Mouse (Mus musculus): Measurements from ENCODE around the gene Wrap53. TPM values are rescaled to one million over a fixed set of nuclear protein-coding genes. Genes with fewer than 3 reads are reported as not detected.

The Wrap53 gene
- polyA plus RNA-seq, 1 experiment = 9.5 TPM

DNA sequence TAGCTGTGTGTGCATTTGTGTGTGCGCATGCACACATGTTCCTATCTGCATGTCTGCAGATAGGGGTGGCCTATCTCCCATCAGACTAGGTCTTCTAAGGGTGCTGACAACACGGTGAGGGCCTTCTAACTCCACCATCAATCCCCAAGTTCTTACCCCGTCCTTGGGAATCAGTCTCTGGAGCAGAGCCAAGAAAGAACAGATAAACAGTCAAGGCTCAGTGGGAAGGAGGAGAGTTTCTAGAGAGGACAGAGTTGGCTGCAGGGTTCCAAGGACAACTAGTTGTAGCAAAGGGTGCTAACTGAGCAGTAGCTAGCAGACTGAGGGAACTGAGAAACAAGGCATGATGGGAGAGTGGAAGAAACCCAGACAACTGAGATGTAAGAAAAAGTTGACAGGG, 21.7 kb upstream of the Wrap53 start:
- H3K27me3 ChIP-seq (ENCODE audit: control insufficient read depth, insufficient read depth, low read length) = no peaks in the 10 kb centered on the region
- H3K4me3 ChIP-seq (ENCODE audit: control insufficient read depth, low read depth, low read length) = no peak overlapping the region
- peaks cover 20% of the 10 kb centered on the region for H3K4me1 ChIP-seq (ENCODE audit: control insufficient read depth, insufficient read depth, low read length)
- peak overlapping the region; percentile 52 for H3K27ac ChIP-seq (ENCODE audit: control insufficient read depth, insufficient read depth, low read depth, low read length)
- no peaks in the 10 kb centered on the region for H3K36me3 ChIP-seq (ENCODE audit: control insufficient read depth, insufficient read depth, low read length)
- TF ChIP-seq POLR2A (IDR thresholded peaks at IDR 0.05; ENCODE audit: control insufficient read depth, low read depth, low read length) (no peak), CTCF (IDR thresholded peaks at IDR 0.05; ENCODE audit: control insufficient read depth, insufficient read depth, insufficient replicate concordance, low read depth, low read length) (no peak)

DNA sequence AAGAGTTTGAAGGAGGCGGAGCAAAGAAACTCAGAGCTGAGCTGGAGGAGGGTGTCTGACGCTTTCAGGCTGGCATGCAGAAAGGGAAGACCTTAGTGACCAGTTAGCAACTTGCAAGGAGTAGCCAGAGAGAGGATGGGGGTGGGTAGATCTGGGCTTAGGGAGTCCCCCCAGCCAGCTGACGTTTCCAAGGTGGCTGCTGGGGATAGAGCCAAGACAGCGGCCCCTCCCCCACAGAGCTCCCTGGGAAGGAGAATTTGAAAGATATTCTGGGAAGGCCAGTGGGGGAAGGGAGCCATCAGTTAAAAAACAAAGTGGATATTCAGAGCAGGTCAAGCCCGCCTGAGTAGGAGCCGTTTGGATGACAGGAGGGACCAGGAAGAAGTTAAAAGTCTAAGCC, 20.0 kb upstream of the Wrap53 start:
- no peak overlapping the region; the same call in 1 of the 2 replicates for H3K27ac ChIP-seq (ENCODE audit: control insufficient read depth, insufficient read depth, low read depth, low read length)
- peaks cover 12% of the 10 kb centered on the region for H3K4me1 ChIP-seq (ENCODE audit: control insufficient read depth, insufficient read depth, low read length)
- no peaks in the 10 kb centered on the region for H3K27me3 ChIP-seq (ENCODE audit: control insufficient read depth, insufficient read depth, low read length)
- no peak overlapping the region for H3K4me3 ChIP-seq (ENCODE audit: control insufficient read depth, low read depth, low read length)
- no peaks in the 10 kb centered on the region for H3K36me3 ChIP-seq (ENCODE audit: control insufficient read depth, insufficient read depth, low read length)
- TF ChIP-seq CTCF (IDR thresholded peaks at IDR 0.05; ENCODE audit: control insufficient read depth, insufficient read depth, insufficient replicate concordance, low read depth, low read length) (no peak), POLR2A (IDR thresholded peaks at IDR 0.05; ENCODE audit: control insufficient read depth, low read depth, low read length) (no peak)

DNA sequence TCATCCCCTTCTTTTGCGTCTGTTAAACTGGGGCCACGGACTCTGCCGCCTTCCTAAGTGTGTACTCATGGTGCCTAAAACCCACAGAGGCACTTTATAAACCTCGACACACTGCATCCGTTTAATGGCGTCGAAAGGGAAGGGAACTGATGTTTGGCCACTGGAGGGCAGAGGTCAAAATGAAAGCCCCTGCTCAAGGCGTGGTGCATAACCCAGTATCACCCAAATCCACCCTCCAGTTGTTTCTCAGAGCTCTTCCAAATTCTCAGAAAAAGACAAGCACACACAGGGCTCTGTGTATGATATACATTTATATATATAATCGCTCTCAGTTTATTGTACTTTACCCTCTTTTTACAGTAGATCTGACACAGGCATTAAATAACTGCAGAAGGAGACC, 19.4 kb upstream of the Wrap53 start:
- Histone ChIP-seq H3K36me3 (ENCODE audit: control insufficient read depth, insufficient read depth, low read length) (no peaks in the 10 kb centered on the region), H3K4me3 (ENCODE audit: control insufficient read depth, low read depth, low read length) (no peak overlapping the region), H3K4me1 (ENCODE audit: control insufficient read depth, insufficient read depth, low read length) (peaks cover 5% of the 10 kb centered on the region), H3K27me3 (ENCODE audit: control insufficient read depth, insufficient read depth, low read length) (no peaks in the 10 kb centered on the region), H3K27ac (ENCODE audit: control insufficient read depth, insufficient read depth, low read depth, low read length) (no peak overlapping the region)
- TF ChIP-seq POLR2A (IDR thresholded peaks at IDR 0.05; ENCODE audit: control insufficient read depth, low read depth, low read length) = no peak
- no peak for TF ChIP-seq CTCF (IDR thresholded peaks at IDR 0.05; ENCODE audit: control insufficient read depth, insufficient read depth, insufficient replicate concordance, low read depth, low read length)

DNA sequence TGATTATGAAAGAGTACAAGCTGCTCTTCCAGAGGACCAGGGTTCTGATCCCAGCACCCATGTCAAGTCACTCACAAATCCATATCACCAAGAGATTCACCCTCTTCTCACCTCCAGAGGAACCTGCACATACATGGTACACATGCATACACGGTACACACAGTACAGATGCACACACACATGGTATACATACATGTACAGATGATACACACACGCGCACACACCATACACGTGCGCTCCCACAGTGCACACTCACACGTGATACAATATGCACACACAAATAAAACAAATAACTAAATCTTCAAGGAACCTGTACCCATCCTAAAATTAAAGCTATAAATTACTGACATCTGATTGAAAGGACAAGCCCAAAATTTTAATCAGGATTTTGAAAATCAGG, 14.8 kb upstream of the Wrap53 start:
- no peaks in the 10 kb centered on the region for H3K27me3 ChIP-seq (ENCODE audit: control insufficient read depth, insufficient read depth, low read length)
- H3K36me3 ChIP-seq (ENCODE audit: control insufficient read depth, insufficient read depth, low read length) = no peaks in the 10 kb centered on the region; the same call in 1 of the 2 replicates
- TF ChIP-seq CTCF (IDR thresholded peaks at IDR 0.05; ENCODE audit: control insufficient read depth, insufficient read depth, insufficient replicate concordance, low read depth, low read length) (no peak), POLR2A (IDR thresholded peaks at IDR 0.05; ENCODE audit: control insufficient read depth, low read depth, low read length) (no peak)
- H3K4me1 ChIP-seq (ENCODE audit: control insufficient read depth, insufficient read depth, low read length) = no peaks in the 10 kb centered on the region; the same call in 1 of the 2 replicates
- H3K4me3 ChIP-seq (ENCODE audit: control insufficient read depth, low read depth, low read length) = no peak overlapping the region
- H3K27ac ChIP-seq (ENCODE audit: control insufficient read depth, insufficient read depth, low read depth, low read length) = no peak overlapping the region

DNA sequence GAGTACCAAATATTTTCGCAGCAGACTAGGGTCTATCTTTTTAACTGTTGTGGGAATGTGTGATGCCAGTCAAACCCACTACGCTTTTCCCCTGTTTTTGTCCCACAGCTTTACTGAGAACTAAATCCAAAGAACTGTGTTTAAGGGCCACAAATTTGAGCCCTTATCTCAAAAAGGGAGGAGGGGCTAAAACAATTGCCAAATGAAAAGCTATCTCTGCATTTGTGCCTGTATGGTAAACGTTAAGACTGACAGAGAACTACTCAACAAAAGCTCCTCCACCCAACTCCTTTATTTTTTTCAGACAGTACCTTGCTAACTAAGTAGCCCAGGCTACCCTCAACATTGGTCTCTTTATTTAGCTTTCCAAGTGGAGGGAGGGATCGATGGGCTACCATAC, 12.7 kb upstream of the Wrap53 start:
- H3K4me3 ChIP-seq (ENCODE audit: control insufficient read depth, low read depth, low read length) = no peak overlapping the region
- TF ChIP-seq POLR2A (IDR thresholded peaks at IDR 0.05; ENCODE audit: control insufficient read depth, low read depth, low read length) = no peak
- no peak for TF ChIP-seq CTCF (IDR thresholded peaks at IDR 0.05; ENCODE audit: control insufficient read depth, insufficient read depth, insufficient replicate concordance, low read depth, low read length)

DNA sequence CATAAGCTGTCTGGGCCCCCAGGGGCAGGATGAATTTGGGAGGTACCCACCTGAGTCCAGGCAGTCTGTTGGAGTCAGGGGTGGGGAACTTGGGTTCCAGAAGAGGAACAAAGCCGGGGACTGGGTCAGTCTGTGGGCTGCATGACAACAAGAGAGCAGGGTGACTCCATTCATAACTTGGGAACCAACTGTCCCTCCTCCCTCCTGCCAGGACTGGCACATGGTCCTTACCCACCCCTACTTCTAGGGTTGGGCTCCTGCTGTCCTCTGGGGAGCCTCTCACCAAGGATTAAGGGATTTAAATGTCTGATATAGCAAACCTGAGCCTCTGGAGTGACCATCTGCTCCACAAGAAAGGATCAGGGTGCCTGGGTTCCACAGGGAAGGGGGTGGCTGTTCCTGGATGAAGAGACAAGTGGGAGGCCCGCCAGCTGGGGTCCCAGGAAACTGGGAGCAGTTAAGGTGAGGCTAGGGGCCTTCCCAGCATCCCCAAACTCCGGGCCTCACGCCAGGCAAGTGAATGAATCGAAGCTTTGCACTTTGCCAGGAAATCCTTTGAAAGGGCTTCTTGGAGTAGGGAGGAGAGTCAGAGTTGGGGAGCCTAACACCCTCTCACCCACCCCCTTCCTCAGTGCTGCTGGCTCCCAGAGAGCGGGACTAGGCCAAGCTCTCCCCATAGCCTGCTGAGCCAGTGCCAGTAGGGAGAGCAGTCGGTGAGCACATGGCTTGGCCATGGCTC, 12.0 kb upstream of the Wrap53 start:
- Histone ChIP-seq H3K27ac (ENCODE audit: control insufficient read depth, insufficient read depth, low read depth, low read length) (no peak overlapping the region), H3K36me3 (ENCODE audit: control insufficient read depth, insufficient read depth, low read length) (peaks cover 5% of the 10 kb centered on the region; the same call in 1 of the 2 replicates), H3K4me1 (ENCODE audit: control insufficient read depth, insufficient read depth, low read length) (no peaks in the 10 kb centered on the region), H3K27me3 (ENCODE audit: control insufficient read depth, insufficient read depth, low read length) (no peaks in the 10 kb centered on the region), H3K4me3 (ENCODE audit: control insufficient read depth, low read depth, low read length) (no peak overlapping the region)
- TF ChIP-seq POLR2A (IDR thresholded peaks at IDR 0.05; ENCODE audit: control insufficient read depth, low read depth, low read length) (no peak), CTCF (IDR thresholded peaks at IDR 0.05; ENCODE audit: control insufficient read depth, insufficient read depth, insufficient replicate concordance, low read depth, low read length) (no peak)

More for the DNA sequence above, 12.7 kb upstream of the Wrap53 start:
- H3K4me1 ChIP-seq (ENCODE audit: control insufficient read depth, insufficient read depth, low read length) = no peaks in the 10 kb centered on the region
- H3K27ac ChIP-seq (ENCODE audit: control insufficient read depth, insufficient read depth, low read depth, low read length) = no peak overlapping the region
- H3K27me3 ChIP-seq (ENCODE audit: control insufficient read depth, insufficient read depth, low read length) = no peaks in the 10 kb centered on the region
- peaks cover 4% of the 10 kb centered on the region; the same call in 1 of the 2 replicates for H3K36me3 ChIP-seq (ENCODE audit: control insufficient read depth, insufficient read depth, low read length)

DNA sequence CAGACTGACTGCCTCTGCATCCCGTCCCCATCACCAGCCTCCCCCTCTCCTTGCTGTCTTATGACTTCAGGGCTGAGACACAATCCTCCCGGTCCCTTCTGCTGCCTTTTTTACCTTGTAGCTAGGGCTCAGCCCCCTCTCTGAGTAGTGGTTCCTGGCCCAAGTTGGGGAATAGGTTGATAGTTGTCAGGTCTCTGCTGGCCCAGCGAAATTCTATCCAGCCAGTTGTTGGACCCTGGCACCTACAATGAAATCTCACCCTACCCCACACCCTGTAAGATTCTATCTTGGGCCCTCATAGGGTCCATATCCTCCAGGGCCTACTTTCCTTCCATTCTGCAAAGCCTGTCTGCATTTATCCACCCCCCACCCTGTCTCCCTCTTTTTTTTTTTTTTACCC, 11.4 kb upstream of the Wrap53 start:
- Histone ChIP-seq H3K36me3 (ENCODE audit: control insufficient read depth, insufficient read depth, low read length) (peaks cover 5% of the 10 kb centered on the region; the same call in 1 of the 2 replicates), H3K4me1 (ENCODE audit: control insufficient read depth, insufficient read depth, low read length) (no peaks in the 10 kb centered on the region), H3K27me3 (ENCODE audit: control insufficient read depth, insufficient read depth, low read length) (no peaks in the 10 kb centered on the region), H3K4me3 (ENCODE audit: control insufficient read depth, low read depth, low read length) (no peak overlapping the region), H3K27ac (ENCODE audit: control insufficient read depth, insufficient read depth, low read depth, low read length) (no peak overlapping the region)
- TF ChIP-seq POLR2A (IDR thresholded peaks at IDR 0.05; ENCODE audit: control insufficient read depth, low read depth, low read length) (no peak), CTCF (IDR thresholded peaks at IDR 0.05; ENCODE audit: control insufficient read depth, insufficient read depth, insufficient replicate concordance, low read depth, low read length) (no peak)
